Mouse (Mus musculus): Measurements from ENCODE around the gene Itga6.

DNA sequence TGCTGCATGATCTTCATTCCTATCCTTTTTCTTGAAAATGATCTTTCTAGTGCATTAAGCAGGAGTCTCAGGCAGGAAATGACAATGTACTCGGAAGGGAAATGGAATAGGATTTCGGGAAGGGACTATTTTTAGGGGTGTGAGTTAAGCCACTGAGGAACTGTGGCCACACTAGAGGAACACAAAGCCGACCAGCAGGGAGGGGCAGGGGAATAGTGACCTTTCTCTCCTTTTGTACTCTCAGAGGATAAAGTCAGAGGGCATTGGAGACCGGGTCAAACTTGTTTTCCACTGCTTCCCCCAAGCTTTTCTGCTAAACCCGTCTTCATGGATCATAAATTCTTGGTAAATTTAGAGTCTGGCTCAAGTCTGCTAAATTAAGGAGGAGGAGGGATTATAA is 122.1 kb downstream of the Itga6 start:
- TF ChIP-seq CTCF (IDR thresholded peaks at IDR 0.05; ENCODE audit: low read depth, low read length) (no peak), POLR2A (IDR thresholded peaks at IDR 0.05; ENCODE audit: borderline replicate concordance, low read depth, low read length) (no peak)
